Mouse (Mus musculus): Measurements from ENCODE around the gene B230217C12Rik.
A peak's percentile ranks its signal among the peaks of the same experiment; 100 is the strongest.
"Not testable (repeated sequence)": the region's sequence is repeated elsewhere in the genome, so short reads cannot be mapped to it uniquely, and the experiment has no call there.

B230217C12Rik gene

GRCm38 (mm10) chr11:97826414-97826813, 14.2 kb upstream of the B230217C12Rik start:
- DNase-seq = no peak

GRCm38 (mm10) chr11:97827654-97828053, 12.9 kb upstream of the B230217C12Rik start:
- DNase-seq = no peak

- no peak for DNase-seq
Measured at GRCm38 (mm10) chr11:97829365-97829764, 11.2 kb upstream of the B230217C12Rik start.

GRCm38 (mm10) chr11:97829913-97830476, 10.6 kb upstream of the B230217C12Rik start:
- no peak for DNase-seq

GRCm38 (mm10) chr11:97830501-97830900, 10.1 kb upstream of the B230217C12Rik start:
- no peak for DNase-seq

GRCm38 (mm10) chr11:97832001-97832400, 8.6 kb upstream of the B230217C12Rik start:
- no peak for DNase-seq

GRCm38 (mm10) chr11:97833352-97833751, 7.2 kb upstream of the B230217C12Rik start:
- DNase-seq = no peak

GRCm38 (mm10) chr11:97836541-97836940, 4.0 kb upstream of the B230217C12Rik start:
- DNase-seq = no peak

- not testable (repeated sequence) for DNase-seq
Measured at GRCm38 (mm10) chr11:97837051-97837450, 3.5 kb upstream of the B230217C12Rik start.

GRCm38 (mm10) chr11:97837641-97838149, 2.9 kb upstream of the B230217C12Rik start:
- DNase-seq = no peak

- no peak for DNase-seq
Measured at GRCm38 (mm10) chr11:97838779-97839440, 1.7 kb upstream of the B230217C12Rik start.

- DNase-seq = no peak
Measured at GRCm38 (mm10) chr11:97839441-97840134, 992 bp upstream of the B230217C12Rik start.

- peak; percentile 28 for DNase-seq
Measured at GRCm38 (mm10) chr11:97840135-97840490, 467 bp upstream of the B230217C12Rik start.

- DNase-seq = peak; percentile 88
Measured at GRCm38 (mm10) chr11:97840991-97841661, 546 bp downstream of the B230217C12Rik start.

GRCm38 (mm10) chr11:97842001-97842400, 1.4 kb downstream of the B230217C12Rik start:
- peak; percentile 36 for DNase-seq

- peak; percentile 7 for DNase-seq
Measured at GRCm38 (mm10) chr11:97850367-97850766, 9.8 kb downstream of the B230217C12Rik start.

- no peak for DNase-seq
Measured at GRCm38 (mm10) chr11:97851601-97852000, 11.0 kb downstream of the B230217C12Rik start.

- DNase-seq = no peak
Measured at GRCm38 (mm10) chr11:97855473-97855872, 14.9 kb downstream of the B230217C12Rik start.

- DNase-seq = no peak
Measured at GRCm38 (mm10) chr11:97862148-97862547, 21.6 kb downstream of the B230217C12Rik start.

- DNase-seq = no peak
Measured at GRCm38 (mm10) chr11:97865421-97865820, 24.8 kb downstream of the B230217C12Rik start.

GRCm38 (mm10) chr11:97866091-97866888, 25.7 kb downstream of the B230217C12Rik start:
- DNase-seq = no peak

GRCm38 (mm10) chr11:97867591-97867990, 27.0 kb downstream of the B230217C12Rik start:
- DNase-seq = no peak

All from retina, postnatal 1 day (tissue).